Mouse (Mus musculus): ENCODE results near the gene Fbxo36.

DNA sequence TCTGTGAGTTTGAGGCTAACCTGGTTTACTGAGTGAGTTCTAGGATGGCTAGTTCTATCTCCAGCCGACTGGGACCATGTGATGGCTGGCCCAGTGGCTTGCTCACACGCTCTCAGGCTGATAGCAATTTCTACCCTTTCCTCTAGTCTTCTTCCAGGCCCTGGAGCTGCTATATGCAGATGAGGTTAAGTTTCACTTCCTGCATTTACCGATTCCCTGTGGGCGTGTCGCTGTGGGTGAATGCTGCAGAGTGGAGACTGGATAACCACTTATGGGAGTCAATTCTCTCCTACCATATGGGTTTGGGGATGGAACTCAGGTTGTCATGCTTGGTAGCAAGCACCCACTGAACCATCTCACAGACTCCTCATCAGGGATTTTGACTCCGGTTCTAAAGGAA, 84.5 kb downstream of the Fbxo36 start:
- TF ChIP-seq TAL1 (IDR thresholded peaks at IDR 0.05; ENCODE audit: low read length) (no peak), GATA1 (IDR thresholded peaks at IDR 0.05; ENCODE audit: low read length) (no peak)

All from erythroblast, embryonic 14.5 days (primary cell).